Mouse (Mus musculus): Measurements from ENCODE around the gene Morn1. TPM values are rescaled to one million over a fixed set of nuclear protein-coding genes. Genes with fewer than 3 reads are reported as not detected.

Morn1 gene
- total and polyA plus RNA-seq, 3 experiments, result 3.8 to 8.7 (median 4.0) TPM

GRCm38 (mm10) chr4:155120038-155120437 is 33.7 kb downstream of the Morn1 start:
- Histone ChIP-seq H3K9me3 (replicated peaks; ENCODE audit: low read length) (peaks cover 4% of the 10 kb centered on the region), H3K27me3 (replicated peaks) (no peaks in the 10 kb centered on the region), H3K4me2 (ENCODE audit: insufficient read depth, low read depth, poor library complexity, severe bottlenecking) (no peak overlapping the region), H3K4me1 (ENCODE audit: control insufficient read depth in 1 of 2, insufficient read depth in 2 of 2) (peaks cover 18 to 50% of the 10 kb centered on the region in 2 experiments), H3K27ac (ENCODE audit: insufficient read depth, low read depth) (no peak overlapping the region), H3K36me3 (replicated peaks in 1 of 2; ENCODE audit: control insufficient read depth in 1 of 2, insufficient read depth in 1 of 2, low read length in 1 of 2) (peaks cover 0 to 39% of the 10 kb centered on the region in 2 experiments), H3K9ac (ENCODE audit: insufficient read depth, low read depth) (no peak overlapping the region), H3K4me3 (replicated peaks in 1 of 3; ENCODE audit: low read depth in 2 of 3, low read length in 2 of 3, poor library complexity in 1 of 3) (no peak overlapping the region), H3K79me2 (replicated peaks; ENCODE audit: control insufficient read depth, extremely low read depth, insufficient read depth, poor library complexity, severe bottlenecking) (no peaks in the 10 kb centered on the region)
- dilution Hi-C loops (cut with MboI; ENCODE audit: extremely low pct_ligation_motif_present, extremely low pct_unique_long_range_greater_than_20kb, low sequenced_read_pairs) (no loop called here), in situ Hi-C loops (cut with MboI; ENCODE audit: low pct_ligation_motif_present, low pct_unique_long_range_greater_than_20kb, low sequenced_read_pairs) (no loop called here)
- TF ChIP-seq ETS1 (conservative IDR thresholded peaks at IDR 0.05; ENCODE audit: low read depth, low read length), result no peak
- TF ChIP-seq IRF4 (IDR thresholded peaks at IDR 0.05; ENCODE audit: low read depth, low read length), result no peak
- no peak for TF ChIP-seq NELFE (IDR thresholded peaks at IDR 0.05; ENCODE audit: low read depth, low read length)
- no peak for TF ChIP-seq USF1 (IDR thresholded peaks at IDR 0.05; ENCODE audit: low read depth, low read length)
- peak in 1 of 2 experiments; percentile 23; a peak in 1 of 4 replicates for TF ChIP-seq CTCF (conservative IDR thresholded peaks at IDR 0.05 in 1 of 2, IDR thresholded peaks at IDR 0.05 in 1 of 2; ENCODE audit: low read depth in 2 of 2, low read length in 2 of 2)
- TF ChIP-seq JUND (conservative IDR thresholded peaks at IDR 0.05; ENCODE audit: low read depth, low read length), result no peak
- no peak for TF ChIP-seq SIN3A (IDR thresholded peaks at IDR 0.05; ENCODE audit: low read length)
- no peak for TF ChIP-seq JUN (IDR thresholded peaks at IDR 0.05; ENCODE audit: insufficient read depth, low read depth, low read length)
- no peak for TF ChIP-seq E2F4 (IDR thresholded peaks at IDR 0.05; ENCODE audit: insufficient replicate concordance, low read depth, low read length)
- TF ChIP-seq ELF1 (IDR thresholded peaks at IDR 0.05; ENCODE audit: low read depth, low read length), result no peak
- no peak for TF ChIP-seq MYC (IDR thresholded peaks at IDR 0.05; ENCODE audit: low read depth, low read length)
- TF ChIP-seq BHLHE40 (IDR thresholded peaks at IDR 0.05; ENCODE audit: low read depth, low read length), result no peak
- TF ChIP-seq SMC3 (IDR thresholded peaks at IDR 0.05; ENCODE audit: low read depth, low read length), result peak; percentile 21; the same call in 1 of the 2 replicates
- TF ChIP-seq RCOR1 (conservative IDR thresholded peaks at IDR 0.05; ENCODE audit: low read depth, low read length), result no peak
- TF ChIP-seq KAT2A (IDR thresholded peaks at IDR 0.05; ENCODE audit: insufficient replicate concordance, low read length), result no peak
- TF ChIP-seq PAX5 (IDR thresholded peaks at IDR 0.05; ENCODE audit: low read length), result no peak
- TF ChIP-seq USF2 (conservative IDR thresholded peaks at IDR 0.05; ENCODE audit: low read depth, low read length), result no peak
- TF ChIP-seq RAD21 (IDR thresholded peaks at IDR 0.05; ENCODE audit: low read depth, low read length), result peak; percentile 27
- TF ChIP-seq ZMIZ1 (IDR thresholded peaks at IDR 0.05; ENCODE audit: low read depth, low read length), result no peak
- no peak for TF ChIP-seq MAZ (IDR thresholded peaks at IDR 0.05; ENCODE audit: low read depth, low read length)
- TF ChIP-seq GABPA (IDR thresholded peaks at IDR 0.05; ENCODE audit: insufficient replicate concordance, low read depth, low read length), result no peak
- no peak for TF ChIP-seq CHD2 (IDR thresholded peaks at IDR 0.05; ENCODE audit: low read length)
- no peak for TF ChIP-seq POLR2AphosphoS2 (IDR thresholded peaks at IDR 0.05; ENCODE audit: low read depth, low read length)
- TF ChIP-seq ZC3H11A (IDR thresholded peaks at IDR 0.05; ENCODE audit: low read depth, low read length), result no peak
- DNase-seq (ENCODE audit: extremely low read depth), result no peak

Measured in CH12.LX (cell line).